Mouse (Mus musculus): Measurements from ENCODE around the gene Ghr. TPM values are rescaled to one million over a fixed set of nuclear protein-coding genes. Genes with fewer than 3 reads are reported as not detected.

Ghr gene
- polyA plus RNA-seq, 1 experiment from 2014 or later: 13.6 TPM

GRCm38 (mm10) chr15:3445285-3445909, 137.9 kb downstream of the Ghr start:
- Histone ChIP-seq H3K27me3 (ENCODE audit: control insufficient read depth, insufficient read depth, low read length) (no peaks in the 10 kb centered on the region), H3K36me3 (ENCODE audit: control insufficient read depth, insufficient read depth, low read length) (no peaks in the 10 kb centered on the region), H3K9ac (ENCODE audit: low read length) (no peak overlapping the region), H3K4me1 (ENCODE audit: control insufficient read depth, insufficient read depth, low read length) (no peaks in the 10 kb centered on the region), H3K27ac (ENCODE audit: low read depth, low read length) (no peak overlapping the region), H3K9me3 (ENCODE audit: control insufficient read depth, low read length) (no peaks in the 10 kb centered on the region), H3K4me2 (no peak overlapping the region), H3K4me3 (ENCODE audit: low read depth, low read length) (no peak overlapping the region)
- ATAC-seq (ENCODE audit: low FRiP score): no peak
- no peak for DNase-seq (ENCODE audit: low spot score, missing footprints)
- WGBS: 68% methylated on average over 7 of the region's 7 CpGs

- Histone ChIP-seq H3K4me2 (no peak overlapping the region), H3K36me3 (ENCODE audit: control insufficient read depth, insufficient read depth, low read length) (no peaks in the 10 kb centered on the region), H3K27me3 (ENCODE audit: control insufficient read depth, insufficient read depth, low read length) (no peaks in the 10 kb centered on the region), H3K9ac (ENCODE audit: low read length) (no peak overlapping the region), H3K9me3 (ENCODE audit: control insufficient read depth, low read length) (no peaks in the 10 kb centered on the region), H3K4me1 (ENCODE audit: control insufficient read depth, insufficient read depth, low read length) (no peaks in the 10 kb centered on the region), H3K4me3 (ENCODE audit: low read depth, low read length) (no peak overlapping the region), H3K27ac (ENCODE audit: low read depth, low read length) (no peak overlapping the region)
- ATAC-seq (ENCODE audit: low FRiP score) (no peak), DNase-seq (ENCODE audit: low spot score, missing footprints) (no peak)
- WGBS: 87% methylated on average over 8 of the region's 8 CpGs
Measured at GRCm38 (mm10) chr15:3444448-3445020, 138.8 kb downstream of the Ghr start.

- WGBS: 55% methylated on average over 4 of the region's 4 CpGs
- no peaks in the 10 kb centered on the region for H3K27me3 ChIP-seq (ENCODE audit: control insufficient read depth, insufficient read depth, low read length)
- no peak overlapping the region for H3K9ac ChIP-seq (ENCODE audit: low read length)
- H3K36me3 ChIP-seq (ENCODE audit: control insufficient read depth, insufficient read depth, low read length): no peaks in the 10 kb centered on the region
- ATAC-seq (ENCODE audit: low FRiP score) (peak; percentile 67), DNase-seq (ENCODE audit: low spot score, missing footprints) (no peak)
- no peaks in the 10 kb centered on the region for H3K9me3 ChIP-seq (ENCODE audit: control insufficient read depth, low read length)
- H3K27ac ChIP-seq (ENCODE audit: low read depth, low read length): no peak overlapping the region
- H3K4me2 ChIP-seq: no peak overlapping the region
- no peaks in the 10 kb centered on the region for H3K4me1 ChIP-seq (ENCODE audit: control insufficient read depth, insufficient read depth, low read length)
- H3K4me3 ChIP-seq (ENCODE audit: low read depth, low read length): no peak overlapping the region
Measured at GRCm38 (mm10) chr15:3441506-3442286, 141.6 kb downstream of the Ghr start.

- no peak for DNase-seq (ENCODE audit: low spot score, missing footprints)
- Histone ChIP-seq H3K9ac (ENCODE audit: low read length) (no peak overlapping the region), H3K4me2 (no peak overlapping the region), H3K27me3 (ENCODE audit: control insufficient read depth, insufficient read depth, low read length) (no peaks in the 10 kb centered on the region), H3K4me1 (ENCODE audit: control insufficient read depth, insufficient read depth, low read length) (no peaks in the 10 kb centered on the region), H3K4me3 (ENCODE audit: low read depth, low read length) (no peak overlapping the region), H3K27ac (ENCODE audit: low read depth, low read length) (no peak overlapping the region), H3K9me3 (ENCODE audit: control insufficient read depth, low read length) (no peaks in the 10 kb centered on the region), H3K36me3 (ENCODE audit: control insufficient read depth, insufficient read depth, low read length) (no peaks in the 10 kb centered on the region)
- WGBS: 77% methylated on average over 3 of the region's 3 CpGs
- ATAC-seq (ENCODE audit: low FRiP score): no peak
Measured at GRCm38 (mm10) chr15:3437381-3437780, 145.9 kb downstream of the Ghr start.

GRCm38 (mm10) chr15:3435637-3436036, 147.7 kb downstream of the Ghr start:
- H3K36me3 ChIP-seq (ENCODE audit: control insufficient read depth, insufficient read depth, low read length): no peaks in the 10 kb centered on the region
- DNase-seq (ENCODE audit: low spot score, missing footprints): no peak
- ATAC-seq (ENCODE audit: low FRiP score): no peak
- H3K9ac ChIP-seq (ENCODE audit: low read length): no peak overlapping the region
- H3K9me3 ChIP-seq (ENCODE audit: control insufficient read depth, low read length): no peaks in the 10 kb centered on the region
- no peaks in the 10 kb centered on the region for H3K4me1 ChIP-seq (ENCODE audit: control insufficient read depth, insufficient read depth, low read length)
- no peaks in the 10 kb centered on the region for H3K27me3 ChIP-seq (ENCODE audit: control insufficient read depth, insufficient read depth, low read length)
- 74% methylated on average over 4 of the region's 4 CpGs for WGBS
- no peak overlapping the region for H3K4me2 ChIP-seq
- H3K4me3 ChIP-seq (ENCODE audit: low read depth, low read length): no peak overlapping the region
- no peak overlapping the region for H3K27ac ChIP-seq (ENCODE audit: low read depth, low read length)

GRCm38 (mm10) chr15:3434461-3434860, 148.8 kb downstream of the Ghr start:
- Histone ChIP-seq H3K27ac (ENCODE audit: low read depth, low read length) (no peak overlapping the region), H3K4me3 (ENCODE audit: low read depth, low read length) (no peak overlapping the region), H3K36me3 (ENCODE audit: control insufficient read depth, insufficient read depth, low read length) (no peaks in the 10 kb centered on the region), H3K27me3 (ENCODE audit: control insufficient read depth, insufficient read depth, low read length) (no peaks in the 10 kb centered on the region), H3K4me1 (ENCODE audit: control insufficient read depth, insufficient read depth, low read length) (no peaks in the 10 kb centered on the region), H3K4me2 (no peak overlapping the region), H3K9me3 (ENCODE audit: control insufficient read depth, low read length) (no peaks in the 10 kb centered on the region), H3K9ac (ENCODE audit: low read length) (no peak overlapping the region)
- 93% methylated on average over 3 of the region's 3 CpGs for WGBS
- ATAC-seq (ENCODE audit: low FRiP score) (no peak), DNase-seq (ENCODE audit: low spot score, missing footprints) (no peak)

GRCm38 (mm10) chr15:3433281-3433680, 150.0 kb downstream of the Ghr start:
- no peak for ATAC-seq (ENCODE audit: low FRiP score)
- H3K9ac ChIP-seq (ENCODE audit: low read length): no peak overlapping the region
- 81% methylated on average over 7 of the region's 7 CpGs for WGBS
- DNase-seq (ENCODE audit: low spot score, missing footprints): no peak
- H3K27ac ChIP-seq (ENCODE audit: low read depth, low read length): no peak overlapping the region
- H3K9me3 ChIP-seq (ENCODE audit: control insufficient read depth, low read length): no peaks in the 10 kb centered on the region
- no peak overlapping the region for H3K4me2 ChIP-seq
- no peak overlapping the region for H3K4me3 ChIP-seq (ENCODE audit: low read depth, low read length)
- no peaks in the 10 kb centered on the region for H3K4me1 ChIP-seq (ENCODE audit: control insufficient read depth, insufficient read depth, low read length)
- H3K36me3 ChIP-seq (ENCODE audit: control insufficient read depth, insufficient read depth, low read length): no peaks in the 10 kb centered on the region
- H3K27me3 ChIP-seq (ENCODE audit: control insufficient read depth, insufficient read depth, low read length): no peaks in the 10 kb centered on the region

GRCm38 (mm10) chr15:3432823-3433222, 150.5 kb downstream of the Ghr start:
- Histone ChIP-seq H3K4me1 (ENCODE audit: control insufficient read depth, insufficient read depth, low read length) (no peaks in the 10 kb centered on the region), H3K4me2 (no peak overlapping the region), H3K27ac (ENCODE audit: low read depth, low read length) (no peak overlapping the region), H3K36me3 (ENCODE audit: control insufficient read depth, insufficient read depth, low read length) (no peaks in the 10 kb centered on the region), H3K27me3 (ENCODE audit: control insufficient read depth, insufficient read depth, low read length) (no peaks in the 10 kb centered on the region), H3K4me3 (ENCODE audit: low read depth, low read length) (no peak overlapping the region), H3K9ac (ENCODE audit: low read length) (no peak overlapping the region), H3K9me3 (ENCODE audit: control insufficient read depth, low read length) (no peaks in the 10 kb centered on the region)
- ATAC-seq (ENCODE audit: low FRiP score) (no peak), DNase-seq (ENCODE audit: low spot score, missing footprints) (no peak)
- WGBS: 85% methylated on average over 1 of the region's 1 CpGs

GRCm38 (mm10) chr15:3429417-3429816, 153.9 kb downstream of the Ghr start:
- no peaks in the 10 kb centered on the region for H3K4me1 ChIP-seq (ENCODE audit: control insufficient read depth, insufficient read depth, low read length)
- ATAC-seq (ENCODE audit: low FRiP score) (no peak), DNase-seq (ENCODE audit: low spot score, missing footprints) (no peak)
- H3K9ac ChIP-seq (ENCODE audit: low read length): no peak overlapping the region
- no peak overlapping the region for H3K4me3 ChIP-seq (ENCODE audit: low read depth, low read length)
- no peak overlapping the region for H3K4me2 ChIP-seq
- H3K9me3 ChIP-seq (ENCODE audit: control insufficient read depth, low read length): no peaks in the 10 kb centered on the region
- H3K36me3 ChIP-seq (ENCODE audit: control insufficient read depth, insufficient read depth, low read length): no peaks in the 10 kb centered on the region
- no peak overlapping the region for H3K27ac ChIP-seq (ENCODE audit: low read depth, low read length)
- no peaks in the 10 kb centered on the region for H3K27me3 ChIP-seq (ENCODE audit: control insufficient read depth, insufficient read depth, low read length)
